Mouse (Mus musculus) frontal cortex, adult 2 months (tissue): Measurements from ENCODE around the gene Mus81. TPM values are rescaled to one million over a fixed set of nuclear protein-coding genes. Genes with fewer than 3 reads are reported as not detected.

Experiments used
- DNase-seq, 2 experiments: peaks; one replicate each; pipeline ENCODE4 v3.0.0; 2022; ENCODE audit warnings: low spot score in 1 of 2; ENCODE audit errors: extremely low spot score in 1 of 2
- polyA plus RNA-seq: library from polyadenylated mRNA; depleted of rRNA; stranded (reverse); fragments of >200 nt; gene quantifications from 2 replicates; pipeline ENCODE4 v1.2.3, GENCODE M21; 2012; rRNA removed

Gene Mus81
- polyA plus RNA-seq, result 42.4 TPM in 2 replicates

DNA sequence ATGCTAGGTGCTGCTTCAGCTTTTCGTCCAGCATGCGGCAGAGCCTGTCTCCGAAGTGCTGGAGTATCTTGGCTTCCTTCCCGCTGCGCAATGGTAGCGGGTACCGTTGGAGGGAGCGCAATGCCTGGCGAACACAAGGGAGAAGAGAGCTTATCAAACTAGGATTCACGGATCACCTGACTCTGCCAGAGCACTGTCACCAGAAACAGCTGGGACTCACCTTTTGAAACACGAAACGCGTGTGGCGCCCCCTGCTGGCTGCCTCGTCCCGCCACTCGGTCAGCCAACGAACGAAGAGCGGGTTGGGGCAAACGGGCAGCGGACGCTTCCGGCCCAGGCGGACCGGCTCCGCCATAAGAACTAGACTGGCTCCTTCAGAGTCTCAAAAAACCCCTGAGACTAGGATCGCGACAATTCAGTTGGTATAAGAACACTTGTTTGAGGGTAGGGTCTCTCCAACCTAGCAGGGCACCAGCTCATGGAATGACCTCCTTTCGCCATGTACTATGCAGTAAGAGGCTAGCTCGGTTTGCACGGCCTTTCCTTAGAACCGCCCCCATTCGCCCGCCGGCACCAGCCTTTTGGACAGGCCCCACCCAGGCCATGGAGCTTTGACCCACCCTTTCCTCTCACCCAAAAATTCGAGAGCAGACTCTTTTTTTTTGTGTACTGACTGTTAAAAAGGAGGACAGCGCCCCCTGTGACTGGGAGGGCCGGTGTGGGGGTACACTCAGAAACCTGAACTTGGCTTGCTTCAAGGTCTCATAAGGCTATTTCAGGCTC lies at the start of gene Mus81:
Mus81 (minus strand) TSS at position 635 of the 783 bp plus-strand sequence.
- DNase-seq, result peak; percentile 92 to 98

DNA sequence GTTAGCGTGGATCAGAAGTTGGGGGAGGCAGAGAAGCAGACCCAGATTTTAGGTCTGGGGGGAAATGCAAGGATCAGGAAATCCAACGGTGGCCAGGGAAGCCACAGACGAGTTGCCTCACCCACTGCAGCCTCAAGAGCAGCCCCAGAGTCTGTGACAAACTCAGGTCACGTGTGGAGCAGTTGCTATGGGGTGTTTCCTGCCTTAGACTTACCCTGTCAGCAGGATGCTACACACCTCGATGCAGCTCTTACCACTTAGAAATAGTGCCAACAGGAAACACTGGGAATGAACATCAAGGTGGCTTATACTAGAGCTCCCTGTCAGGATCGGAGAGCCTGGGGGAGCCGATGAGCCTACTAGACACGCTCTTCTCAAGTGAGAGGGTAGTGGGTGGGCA lies 44.3 kb upstream of the Mus81 start:
- no peak for DNase-seq

DNA sequence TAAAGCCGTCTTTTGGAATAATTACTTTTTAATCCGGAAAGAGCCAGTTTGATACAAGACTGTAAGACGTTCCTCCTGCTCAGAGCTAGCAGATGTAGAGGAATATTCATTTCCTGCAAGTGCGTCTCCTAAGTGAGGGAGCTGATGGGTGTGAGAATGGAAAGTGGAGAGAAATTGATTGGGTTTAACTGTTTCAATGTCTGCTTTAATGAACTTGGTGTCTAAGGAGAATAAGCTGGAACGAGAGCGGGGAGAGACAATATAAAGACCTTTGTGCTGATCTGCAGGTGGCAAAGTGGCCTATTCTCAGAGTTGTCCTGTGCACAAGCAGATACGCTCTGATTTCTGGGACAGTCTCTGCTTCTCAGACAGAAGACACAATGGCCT lies 41.9 kb upstream of the Mus81 start:
- no peak for DNase-seq

DNA sequence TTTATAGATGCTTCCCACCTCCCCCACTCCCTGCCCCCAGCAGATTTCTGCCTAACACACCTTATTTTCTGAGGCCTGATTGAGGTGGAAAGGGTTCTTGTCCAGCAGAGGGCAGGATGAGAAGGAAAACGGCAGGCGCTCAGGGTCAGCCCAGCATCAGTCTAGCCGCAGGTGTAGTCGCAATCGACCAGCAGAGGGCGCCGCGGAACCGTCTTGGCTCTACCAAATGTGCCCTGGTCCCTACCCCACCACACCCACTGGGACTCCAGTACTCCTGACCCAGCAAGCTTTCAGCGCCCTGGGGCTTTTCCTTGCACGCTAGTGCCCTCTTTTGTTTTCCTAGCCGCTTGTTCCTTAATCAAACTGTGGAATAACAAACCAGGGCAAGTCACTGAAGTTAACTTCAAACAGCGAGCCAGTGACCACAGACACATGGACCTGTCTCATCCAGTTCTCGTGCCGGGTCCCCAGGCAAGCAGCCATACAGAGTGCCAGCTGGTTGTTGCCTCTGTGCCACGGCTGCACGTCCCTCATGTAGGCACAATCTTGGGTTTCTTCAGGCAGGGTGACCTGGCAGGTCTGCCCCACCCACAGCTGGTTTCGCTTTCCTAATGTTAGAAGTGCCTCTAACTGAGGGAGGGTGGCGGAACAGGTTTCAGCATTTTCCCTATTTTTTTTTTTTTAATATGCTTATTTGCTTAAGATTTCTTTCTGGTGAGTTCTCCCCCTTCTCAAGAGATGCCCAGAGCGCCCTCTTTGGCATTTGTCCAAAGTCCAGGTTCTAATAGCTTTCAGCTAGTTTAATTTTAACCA lies 41.3 kb upstream of the Mus81 start:
- DNase-seq, result peak; percentile 79 to 97

DNA sequence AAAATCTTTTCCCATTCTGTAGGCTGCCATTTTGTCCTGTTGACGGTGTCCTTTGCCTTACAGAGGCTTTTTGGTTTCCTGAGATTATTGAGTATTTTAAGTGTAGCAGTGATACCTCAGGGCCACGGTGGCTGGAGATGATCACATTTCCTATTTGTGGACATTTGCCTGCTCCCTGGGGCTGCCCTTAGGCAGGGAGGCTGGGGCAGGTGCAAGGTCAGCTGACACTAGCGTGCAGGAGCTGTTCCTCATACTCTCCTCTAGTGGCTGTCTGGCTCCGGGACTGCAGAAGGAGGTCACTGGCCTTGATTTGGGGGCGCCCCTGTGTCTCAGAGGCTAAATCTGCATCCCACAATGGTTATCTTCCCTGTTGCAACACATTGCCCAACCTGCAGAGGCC lies 37.0 kb upstream of the Mus81 start:
- DNase-seq, result no peak

DNA sequence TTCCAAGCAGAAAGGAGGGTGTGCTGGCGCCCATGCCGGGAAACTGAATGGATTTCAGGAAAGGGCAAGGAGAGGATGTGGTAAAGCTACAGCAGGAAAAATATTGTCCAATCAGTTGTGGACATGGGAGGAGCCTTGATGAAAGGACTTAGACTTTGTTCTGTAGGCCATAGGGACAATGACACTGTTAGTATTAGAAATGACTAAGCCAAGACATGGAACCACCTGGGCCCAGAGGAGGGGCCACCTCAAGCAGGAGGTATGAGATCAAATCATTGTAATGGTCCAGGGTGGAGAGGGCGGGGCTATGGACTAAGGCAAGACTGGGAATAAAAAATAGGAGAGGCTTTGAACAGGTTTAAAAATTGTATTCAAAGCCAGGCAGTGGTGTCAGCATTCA lies 30.5 kb upstream of the Mus81 start:
- DNase-seq, result no peak

DNA sequence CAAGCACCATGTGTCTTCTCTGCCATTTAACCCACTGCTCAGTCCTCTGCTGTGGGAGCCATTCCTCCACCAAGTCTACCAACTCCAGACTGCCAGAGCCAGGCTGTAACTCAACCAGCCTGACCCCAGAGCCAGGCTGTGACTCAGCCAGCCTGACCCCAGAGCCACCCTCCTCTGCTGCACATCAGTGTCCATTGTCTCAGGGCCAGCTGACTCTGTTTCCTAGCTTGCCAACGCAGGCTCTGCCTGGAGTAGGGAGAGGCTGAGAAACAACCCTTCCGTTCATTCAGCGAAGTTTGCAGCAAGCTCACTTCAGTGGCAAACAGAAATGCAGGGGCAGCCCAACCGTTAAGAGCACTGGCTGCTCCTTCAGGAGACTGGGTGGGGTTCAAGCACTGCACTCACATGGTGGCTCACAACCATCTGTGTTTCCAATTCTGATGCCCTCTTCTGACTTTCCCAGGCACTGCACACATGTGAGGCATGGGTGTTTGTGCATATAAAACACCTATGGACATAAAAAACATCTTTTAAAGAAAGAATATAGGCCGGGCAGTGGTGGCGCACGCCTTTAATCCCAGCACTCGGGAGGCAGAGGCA lies 28.8 kb upstream of the Mus81 start:
- DNase-seq, result no peak

DNA sequence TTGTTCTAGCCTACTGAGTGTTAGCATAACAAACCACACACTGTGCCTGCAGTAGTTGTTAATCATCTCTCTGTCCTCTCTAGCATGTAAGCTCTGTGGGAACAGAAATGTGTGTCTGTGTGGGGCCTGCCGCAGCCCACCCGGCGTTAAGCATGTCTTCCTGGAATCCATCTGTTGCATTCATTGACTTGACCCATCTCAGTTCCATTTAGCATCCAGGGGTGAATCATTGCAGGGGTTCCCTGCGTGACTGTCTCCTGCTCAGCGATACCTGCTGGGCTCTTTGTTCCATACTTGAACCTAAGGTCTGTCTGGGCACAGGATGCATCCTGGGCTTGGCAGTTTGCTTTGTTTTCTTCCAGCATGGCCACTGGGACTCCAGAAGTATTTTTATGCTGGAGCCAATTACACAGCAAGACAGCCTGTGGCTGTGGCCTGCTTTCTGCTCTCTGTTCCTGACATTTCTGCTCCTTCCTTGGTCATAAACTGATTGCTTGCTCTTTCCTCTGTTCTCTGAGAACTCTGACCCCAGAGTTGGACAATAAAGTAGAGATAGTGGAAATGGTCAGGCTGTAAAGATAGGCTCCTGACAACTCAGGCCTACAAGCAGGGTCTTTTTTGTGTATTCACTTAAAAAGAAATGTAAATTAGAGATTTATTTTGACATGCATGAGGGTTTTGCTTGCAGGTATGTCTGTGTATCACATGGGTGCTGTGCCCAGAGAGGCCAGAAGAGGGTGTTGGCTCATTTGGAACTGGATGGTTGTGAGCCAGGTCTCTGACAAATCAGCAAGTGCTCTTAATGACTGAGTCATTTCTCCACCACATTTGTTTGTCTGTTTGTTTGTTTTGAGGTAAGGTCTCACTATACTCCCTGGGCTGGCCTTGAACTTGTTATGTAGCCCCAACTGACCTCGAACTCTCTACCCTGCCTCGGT lies 27.9 kb upstream of the Mus81 start:
- DNase-seq, result no peak

DNA sequence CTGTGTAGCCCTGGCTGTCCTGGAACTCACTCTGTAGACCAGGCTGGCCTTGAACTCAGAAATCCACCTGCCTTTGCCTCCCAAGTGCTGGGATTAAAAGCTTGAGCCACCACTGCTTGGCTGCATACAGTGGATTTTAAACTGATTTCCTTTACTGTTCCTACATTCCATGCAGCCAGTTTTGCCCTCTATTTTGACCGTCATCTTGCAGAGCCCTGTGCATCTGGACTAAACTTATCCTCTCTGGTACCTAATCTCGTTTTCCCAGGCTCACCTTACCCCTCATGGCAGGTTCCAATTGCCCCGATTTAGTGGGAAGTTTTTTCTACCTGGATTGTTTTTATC lies 24.8 kb upstream of the Mus81 start:
- DNase-seq, result no peak

DNA sequence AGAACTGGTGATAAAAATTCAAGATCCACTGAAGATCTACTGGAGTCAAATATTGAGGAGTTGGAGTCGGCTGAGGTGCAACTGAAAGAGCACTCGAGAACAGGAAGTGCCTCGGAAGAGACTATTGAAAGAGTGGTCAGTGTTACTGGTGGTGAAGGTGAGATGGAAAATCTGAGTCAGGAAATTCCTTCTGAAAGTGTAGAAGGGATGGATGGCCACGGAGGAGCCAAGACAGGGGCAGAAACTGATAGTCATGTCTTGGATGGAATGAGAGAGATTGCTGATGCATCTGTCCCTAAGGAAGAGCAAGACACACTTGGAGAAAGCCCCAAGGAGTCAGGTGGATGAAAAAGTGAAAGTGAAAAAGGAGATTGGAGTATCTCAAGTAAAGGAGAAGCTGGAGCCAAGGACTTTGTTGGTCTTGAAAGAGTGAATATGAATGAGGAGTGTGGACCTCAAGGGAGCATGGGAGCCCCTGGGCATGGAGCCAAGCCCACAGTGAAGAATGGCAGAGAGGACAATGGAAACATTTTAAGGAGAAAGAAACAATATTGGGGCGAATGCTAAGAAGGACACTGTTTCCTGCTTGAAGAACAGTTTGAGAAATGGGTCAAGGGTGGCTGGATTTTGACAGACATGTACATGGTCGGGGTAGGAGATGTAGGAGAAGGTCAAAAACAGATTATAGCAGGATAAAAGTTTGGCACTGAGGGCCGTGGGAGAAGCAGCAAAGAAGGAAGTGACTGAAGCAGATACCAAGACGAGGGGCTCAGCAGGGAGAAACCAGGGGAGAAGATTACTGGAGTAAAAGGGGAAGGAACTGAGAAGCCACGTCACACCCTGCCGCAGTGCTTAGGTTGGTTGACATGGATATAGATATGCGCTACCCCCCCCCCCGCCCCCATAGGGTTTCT lies 24.1 kb upstream of the Mus81 start:
- DNase-seq, result no peak

DNA sequence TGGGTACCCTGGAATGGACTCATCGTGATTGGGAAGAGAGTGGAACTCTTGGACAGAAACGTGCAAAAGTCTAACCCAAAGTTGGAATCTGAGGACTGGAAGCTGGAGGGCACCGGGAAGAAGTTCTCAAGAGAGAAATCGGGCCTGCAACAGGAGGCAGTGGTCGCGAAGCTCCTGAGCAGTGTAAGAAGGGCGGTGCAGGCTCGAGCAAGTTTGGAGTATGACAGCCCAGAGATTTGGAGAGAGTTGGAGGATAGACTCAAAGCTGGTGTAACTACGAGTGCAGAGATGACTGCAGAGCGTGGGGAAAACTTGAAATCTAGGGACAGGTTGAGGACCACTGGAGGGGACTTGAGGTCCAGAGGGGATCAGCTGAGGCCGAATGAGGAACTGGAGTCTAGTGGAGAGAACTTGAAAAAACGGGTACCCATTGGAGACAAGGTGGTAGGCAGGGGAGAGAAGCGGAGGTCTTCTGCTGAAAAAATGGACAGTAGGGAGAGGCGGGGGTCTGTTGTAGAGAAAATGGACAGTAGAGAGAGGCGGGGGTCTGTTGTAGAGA lies 23.0 kb upstream of the Mus81 start:
- no peak for DNase-seq

DNA sequence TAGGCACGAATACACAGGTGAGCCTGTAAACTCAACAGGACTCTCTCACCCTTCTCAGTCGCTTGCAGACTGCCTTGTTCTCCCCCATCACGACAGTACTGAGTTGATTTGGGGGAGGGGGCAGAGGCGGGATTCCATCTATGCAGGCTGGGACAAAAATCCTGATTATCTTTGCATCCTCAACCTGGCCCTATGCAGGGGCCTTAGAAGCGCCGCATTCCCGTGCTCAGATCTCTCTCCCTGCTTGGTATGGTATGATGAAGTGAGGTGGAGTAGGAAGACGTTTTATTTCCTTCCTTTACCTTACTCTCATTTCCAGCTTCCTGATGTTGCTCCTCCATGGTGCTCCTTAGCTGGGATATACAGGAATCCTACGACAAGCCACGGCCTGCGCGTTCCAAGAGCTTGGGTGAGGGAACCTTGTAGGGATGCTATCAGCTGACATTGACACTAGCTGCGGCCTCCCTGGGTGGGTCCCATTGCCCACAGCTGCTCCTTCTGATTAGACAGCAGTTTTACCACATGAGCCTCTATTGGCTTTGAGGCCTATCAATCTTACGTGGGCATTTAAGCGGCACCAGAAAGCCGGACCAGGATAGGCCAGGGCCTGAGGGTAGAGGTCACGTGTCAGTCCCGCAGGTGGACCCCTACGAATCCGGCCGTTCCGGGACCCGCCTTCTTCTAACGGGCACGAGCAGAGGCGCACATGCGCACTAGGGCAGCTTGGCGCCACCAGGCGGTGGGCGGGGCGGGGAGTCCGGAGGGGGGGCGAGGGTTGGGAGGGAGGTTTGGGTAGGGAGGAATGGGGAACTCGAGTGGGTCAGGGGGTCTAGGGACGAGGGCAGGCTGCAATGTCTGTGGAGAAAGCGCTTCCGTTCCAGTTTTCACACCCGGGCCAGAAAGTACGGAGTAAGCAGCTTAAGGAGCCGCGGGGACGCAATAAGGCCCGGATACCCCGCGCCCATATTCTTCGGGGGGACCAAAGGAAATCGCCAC lies 22.1 kb upstream of the Mus81 start, which contains the start of gene Snx32:
Snx32 (minus strand) TSS at position 508 of the 996 bp plus-strand sequence.
- peak; percentile 100 for DNase-seq

DNA sequence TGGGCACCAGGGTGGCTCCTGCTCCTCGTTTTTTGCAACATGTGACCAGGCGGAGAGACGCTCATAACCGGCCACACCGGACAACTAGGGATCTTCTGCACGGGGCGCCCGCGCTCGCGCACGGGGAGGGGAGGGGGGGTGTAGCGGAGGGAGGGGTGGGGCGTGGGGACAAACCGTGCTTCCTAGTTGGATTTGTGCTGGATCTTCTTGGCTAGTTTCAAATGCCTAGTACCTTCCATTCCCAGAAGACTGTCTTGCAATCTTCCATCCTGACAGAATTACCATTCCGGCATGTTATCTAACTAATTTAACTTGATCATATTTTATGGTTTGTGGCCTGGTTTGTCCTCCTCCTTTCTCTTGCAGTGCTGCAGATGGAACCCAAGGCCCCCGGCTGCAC lies 15.5 kb upstream of the Mus81 start, which contains the start of gene 1700020D05Rik:
1700020D05Rik (minus strand) TSS at position 101 of the 400 bp plus-strand sequence.
- DNase-seq, result no peak

DNA sequence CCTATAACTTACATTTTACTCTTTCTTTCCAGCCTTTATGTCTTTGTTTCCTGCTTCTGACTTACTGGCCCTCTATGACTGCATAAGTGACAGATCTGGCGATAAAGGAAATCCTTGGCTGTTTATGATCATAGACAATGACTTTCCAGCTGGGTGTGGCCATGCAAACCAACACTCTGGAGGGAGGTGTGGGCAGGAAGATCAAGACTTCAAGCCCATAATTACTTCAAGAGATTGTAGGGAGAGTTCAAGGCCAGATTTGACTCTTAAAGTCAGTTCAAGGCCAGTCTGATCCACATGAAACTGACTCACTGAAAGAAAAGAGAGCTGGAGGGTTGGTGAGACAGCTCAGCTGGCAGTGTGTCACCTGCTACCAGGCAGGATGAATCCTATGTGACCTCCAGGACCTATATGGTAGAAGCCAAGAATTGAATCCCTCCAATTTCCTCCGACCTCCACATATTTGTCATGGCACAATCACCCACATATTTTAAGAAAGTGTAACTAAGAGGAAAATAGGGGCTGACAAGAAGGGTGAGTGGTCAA lies 12.2 kb upstream of the Mus81 start:
- no peak for DNase-seq

DNA sequence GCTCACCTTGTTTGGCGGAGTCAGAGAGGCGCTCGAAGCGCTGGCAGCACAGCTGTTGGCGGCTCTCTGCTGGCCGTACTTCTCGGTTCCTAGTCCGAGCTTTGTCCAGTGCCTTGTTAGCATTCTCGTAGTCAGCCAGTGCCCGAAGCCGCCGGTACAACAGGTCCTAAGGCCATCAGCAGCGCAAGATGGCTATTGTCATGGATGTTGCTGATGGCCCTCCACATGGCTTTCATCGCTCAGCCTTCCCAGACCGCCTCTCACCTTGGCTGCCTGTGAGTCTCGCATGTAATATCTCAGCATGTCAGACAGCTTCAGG lies 7.8 kb upstream of the Mus81 start:
- no peak for DNase-seq

DNA sequence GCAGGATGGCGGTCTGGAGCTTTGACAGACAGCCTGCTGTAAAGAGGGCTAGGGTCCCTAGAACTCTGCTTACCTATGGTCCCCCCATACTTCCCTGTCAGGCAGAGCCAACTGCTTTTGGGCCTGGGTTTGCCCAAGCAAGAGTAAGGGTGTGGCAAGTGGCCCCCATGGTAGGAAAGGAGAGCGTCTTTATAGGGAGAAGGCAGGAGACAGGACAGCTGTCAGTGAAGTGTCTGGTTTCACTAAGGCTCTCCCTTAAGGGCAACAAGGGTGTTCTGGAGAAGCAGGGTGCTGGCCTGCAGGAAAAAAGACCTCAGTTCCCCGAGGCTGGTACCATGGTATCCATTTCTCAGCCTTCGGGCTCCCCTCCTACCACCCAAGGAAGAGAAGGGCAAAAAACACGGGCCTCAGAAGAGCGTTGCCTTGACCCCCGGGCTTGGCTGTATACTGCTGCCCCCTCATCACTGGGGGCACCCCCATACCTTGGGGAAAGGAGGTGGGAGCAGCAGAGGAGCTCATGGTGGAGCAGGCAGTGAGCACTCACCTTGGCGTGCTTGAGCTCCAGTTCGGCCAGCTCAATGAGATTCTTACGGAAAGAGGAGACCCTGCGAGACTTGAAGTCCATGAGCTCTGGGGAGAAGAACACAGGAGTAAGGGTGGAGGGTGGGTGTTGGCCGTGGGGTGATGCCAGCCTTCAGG lies 7.3 kb upstream of the Mus81 start:
- DNase-seq, result no peak

DNA sequence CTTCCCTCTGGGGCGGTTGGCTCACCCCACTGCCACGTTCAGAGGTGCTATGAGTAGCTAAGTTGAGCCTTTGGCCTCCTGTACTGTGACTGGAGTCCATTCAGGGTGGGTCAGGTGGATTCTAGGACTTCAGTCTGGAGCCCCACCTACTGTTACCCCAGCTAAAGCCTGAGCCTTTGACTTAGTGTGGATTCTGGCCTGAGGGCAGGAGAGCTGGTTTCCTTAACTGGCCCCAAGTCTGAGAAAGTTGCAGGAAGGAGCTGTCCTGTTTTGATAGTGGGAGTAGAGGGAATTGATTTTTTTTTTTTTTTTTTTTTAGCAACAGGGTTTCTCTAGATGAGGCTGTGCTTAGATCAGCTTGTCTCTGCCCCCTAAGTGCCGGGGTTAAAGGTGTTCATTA lies 6.1 kb upstream of the Mus81 start:
- DNase-seq, result no peak
